Mouse (Mus musculus) erythroblast, embryonic 14.5 days (primary cell): ENCODE measurements around the gene Tmx4.

Source experiments
- GATA1 ChIP-seq: IDR thresholded peaks from 2 replicates; pipeline ENCODE4 v1.6.1; 2012; ENCODE audit warnings: low read length, inconsistent platforms, mixed read lengths
- TAL1 ChIP-seq: IDR thresholded peaks from 3 replicates; pipeline ENCODE4 v1.6.1; 2012; ENCODE audit warnings: low read length, inconsistent platforms, mixed read lengths

- TF ChIP-seq TAL1 (no peak), GATA1 (no peak)
These were observed 39.0 kb downstream of the Tmx4 start for GRCm38 (mm10) chr2:134604935-134605334.
